Mouse (Mus musculus) left cerebral cortex, adult 8-10 months (tissue): ENCODE measurements around the gene Pea15a. TPM values are rescaled to one million over a fixed set of nuclear protein-coding genes. Genes with fewer than 3 reads are reported as not detected.
"Not testable (repeated sequence)": the region's sequence is repeated elsewhere in the genome, so short reads cannot be mapped to it uniquely, and the experiment has no call there.

ENCODE experiments used
- DNase-seq, 2 experiments: peaks; one replicate each; pipeline ENCODE4 v3.0.0; 2022; ENCODE audit warnings: low spot score in 2 of 2
- total RNA-seq, 4 experiments: library from RNA; stranded (reverse); gene quantifications; 2 replicates each; pipeline ENCODE4 v1.2.4; 2022

The Pea15a gene
- total RNA-seq = 100 to 1,000 TPM; 409 to 452 (median 428) TPM

- DNase-seq = peak; percentile 64 to 85
These were observed at the start of gene Pea15a for GRCm38 (mm10) chr1:172206141-172206917. Gene Pea15a (minus strand): TSS chr1:172206804.

- DNase-seq = no peak
These were observed 41.1 kb upstream of the Pea15a start for GRCm38 (mm10) chr1:172247679-172248078.

GRCm38 (mm10) chr1:172247216-172247615 is 40.6 kb upstream of the Pea15a start:
- peak in 1 of 2 experiments; percentile 16 for DNase-seq

GRCm38 (mm10) chr1:172244645-172245044 is 38.0 kb upstream of the Pea15a start:
- DNase-seq = not testable (repeated sequence)

GRCm38 (mm10) chr1:172243547-172244205 is 37.1 kb upstream of the Pea15a start:
- no peak for DNase-seq

GRCm38 (mm10) chr1:172242401-172242800 is 35.8 kb upstream of the Pea15a start:
- DNase-seq = no peak

- no peak for DNase-seq
These were observed 34.5 kb upstream of the Pea15a start for GRCm38 (mm10) chr1:172240945-172241708.

- no peak for DNase-seq
These were observed 22.6 kb upstream of the Pea15a start for GRCm38 (mm10) chr1:172229215-172229614.

- DNase-seq = no peak
These were observed 21.6 kb upstream of the Pea15a start for GRCm38 (mm10) chr1:172228209-172228608.

- DNase-seq = no peak
These were observed 14.9 kb upstream of the Pea15a start for GRCm38 (mm10) chr1:172221297-172222063.

- no peak for DNase-seq
These were observed 13.8 kb upstream of the Pea15a start for GRCm38 (mm10) chr1:172220414-172220813.

GRCm38 (mm10) chr1:172219451-172220406 is 13.1 kb upstream of the Pea15a start, which contains the start of gene Casq1:
Gene Casq1 (minus strand): TSS chr1:172219868.
- no peak for DNase-seq

GRCm38 (mm10) chr1:172218164-172218910 is 11.7 kb upstream of the Pea15a start:
- DNase-seq = no peak

GRCm38 (mm10) chr1:172217148-172217547 is 10.5 kb upstream of the Pea15a start:
- DNase-seq = peak; percentile 84

- no peak for DNase-seq
These were observed 8.1 kb upstream of the Pea15a start for GRCm38 (mm10) chr1:172214748-172215147.

- no peak for DNase-seq
These were observed 7.2 kb upstream of the Pea15a start for GRCm38 (mm10) chr1:172213771-172214170.

GRCm38 (mm10) chr1:172212776-172213175 is 6.2 kb upstream of the Pea15a start:
- no peak for DNase-seq

- peak in 1 of 2 experiments; percentile 75 for DNase-seq
These were observed 544 bp upstream of the Pea15a start for GRCm38 (mm10) chr1:172207111-172207584.

- DNase-seq = peak in 1 of 2 experiments; percentile 58
These were observed 890 bp downstream of the Pea15a start for GRCm38 (mm10) chr1:172205741-172206087.
